In genomic region chrX:8732907-8733306, GRCm38 (mm10) we compare ENCODE assay signal across 9 mouse cellular contexts. TPM values are rescaled to one million over a fixed set of nuclear protein-coding genes. Genes with fewer than 3 reads are reported as not detected.
DNase-seq lines count a peak whose midpoint lies in the region; ATAC-seq and TF ChIP-seq lines count a peak whose summit lies in the region.
"Had no signal": no experiment of that assay in that cellular context is flagged by ENCODE, and none has a peak within 500 bp of the region (broad histone marks: within the 10 kb centered on the region; RNA-seq: fewer than 3 reads in every experiment).

No protein-coding gene starts in this region.

- DNase-seq in kidney, adult 8-10 months = peak; percentile 6 to 41
- peak; percentile 1 for DNase-seq in G1E (ENCODE audit: low spot score)
- DNase-seq in adrenal gland, postnatal 25 days = peak; percentile 1
- DNase-seq in lung, postnatal 0 days (ENCODE audit: low spot score) = peak; percentile 4
- DNase-seq in forebrain, embryonic 11.5 days (ENCODE audit: low spot score) = no peak

- no peak for TF ChIP-seq EP300 in lung, postnatal 0 days (IDR thresholded peaks at IDR 0.05)

- 51% methylated on average over 5 of the region's 5 CpGs for WGBS in kidney, embryonic 15.5 days
- 53% methylated on average over 5 of the region's 5 CpGs for WGBS in lung, postnatal 0 days
- 44% methylated on average over 5 of the region's 5 CpGs for WGBS in forebrain, embryonic 11.5 days

- H3K4me1 ChIP-seq in kidney, embryonic 15.5 days = no peaks in the 10 kb centered on the region
- H3K4me1 ChIP-seq in G1E (ENCODE audit: insufficient read depth, low read depth, low read length) = no peaks in the 10 kb centered on the region
- no peaks in the 10 kb centered on the region for H3K4me1 ChIP-seq in lung, postnatal 0 days (ENCODE audit: insufficient read depth, low read depth, low read length)
- no peaks in the 10 kb centered on the region for H3K4me1 ChIP-seq in forebrain, embryonic 11.5 days (replicated peaks; ENCODE audit: control insufficient read depth, insufficient read depth, low read length)

- no peak for ATAC-seq in kidney, embryonic 15.5 days (replicated peaks; ENCODE audit: low FRiP score)
- no peak for ATAC-seq in G1E (ENCODE audit: extremely low read depth, insufficient number of reproducible peaks, low FRiP score, poor library complexity, severe bottlenecking)
- peak; percentile 80 for ATAC-seq in frontal cortex, adult (ENCODE audit: low TSS enrichment)
- no peak for ATAC-seq in lung, postnatal 0 days
- no peak for ATAC-seq in monocyte, adult 5-6 weeks (replicated peaks; ENCODE audit: insufficient number of reproducible peaks, low FRiP score, low TSS enrichment, poor library complexity, severe bottlenecking)
- no peak for ATAC-seq in forebrain, embryonic 11.5 days (replicated peaks; ENCODE audit: low FRiP score)

- H3K27me3 ChIP-seq in kidney, embryonic 15.5 days = no peaks in the 10 kb centered on the region
- H3K27me3 ChIP-seq in G1E (ENCODE audit: insufficient read depth, low read length) = no peaks in the 10 kb centered on the region
- no peaks in the 10 kb centered on the region for H3K27me3 ChIP-seq in lung, postnatal 0 days (replicated peaks; ENCODE audit: insufficient read depth, low read length)
- H3K27me3 ChIP-seq in forebrain, embryonic 11.5 days (ENCODE audit: control insufficient read depth, insufficient read depth, low read length) = no peaks in the 10 kb centered on the region

- H3K9ac ChIP-seq in kidney, embryonic 15.5 days = no peak overlapping the region
- H3K9ac ChIP-seq in lung, postnatal 0 days (replicated peaks; ENCODE audit: low read depth) = no peak overlapping the region
- no peak overlapping the region for H3K9ac ChIP-seq in forebrain, embryonic 11.5 days (ENCODE audit: low read length)

- H3K9me3 ChIP-seq in kidney, embryonic 15.5 days (replicated peaks) = no peaks in the 10 kb centered on the region
- no peaks in the 10 kb centered on the region for H3K9me3 ChIP-seq in G1E (replicated peaks)
- no peaks in the 10 kb centered on the region for H3K9me3 ChIP-seq in lung, postnatal 0 days (ENCODE audit: low read length)
- H3K9me3 ChIP-seq in forebrain, embryonic 11.5 days (ENCODE audit: control insufficient read depth, low read length) = no peaks in the 10 kb centered on the region

- H3K36me3 ChIP-seq in kidney, embryonic 15.5 days = no peaks in the 10 kb centered on the region
- H3K36me3 ChIP-seq in G1E (replicated peaks) = no peaks in the 10 kb centered on the region
- H3K36me3 ChIP-seq in lung, postnatal 0 days (ENCODE audit: insufficient read depth, low read length) = no peaks in the 10 kb centered on the region
- H3K36me3 ChIP-seq in forebrain, embryonic 11.5 days (ENCODE audit: control insufficient read depth, insufficient read depth, low read length) = no peaks in the 10 kb centered on the region

- no peak overlapping the region for H3K4me3 ChIP-seq in kidney, embryonic 15.5 days (replicated peaks)
- H3K4me3 ChIP-seq in G1E (ENCODE audit: low read depth, low read length) = no peak overlapping the region
- no peak overlapping the region for H3K4me3 ChIP-seq in lung, postnatal 0 days (ENCODE audit: low read depth, low read length)
- no peak overlapping the region for H3K4me3 ChIP-seq in forebrain, embryonic 11.5 days (ENCODE audit: low read depth, low read length)

- peak; percentile 17; the same call in 1 of the 2 replicates for TF ChIP-seq CTCF in G1E (IDR thresholded peaks at IDR 0.05; ENCODE audit: low read depth, low read length)
- peak; percentile 52 for TF ChIP-seq CTCF in lung, postnatal 0 days (IDR thresholded peaks at IDR 0.05)

- no peak overlapping the region for H3K27ac ChIP-seq in kidney, embryonic 15.5 days
- no peak overlapping the region for H3K27ac ChIP-seq in lung, postnatal 0 days (ENCODE audit: low read length)
- H3K27ac ChIP-seq in forebrain, embryonic 11.5 days (ENCODE audit: low read depth, low read length) = no peak overlapping the region

- H3K4me2 ChIP-seq in kidney, embryonic 15.5 days = no peak overlapping the region
- no peak overlapping the region for H3K4me2 ChIP-seq in lung, postnatal 0 days (replicated peaks; ENCODE audit: low read depth, low read length)
- H3K4me2 ChIP-seq in forebrain, embryonic 11.5 days (ENCODE audit: low read depth, low read length, severe bottlenecking) = no peak overlapping the region

RNA-seq across cellular contexts. Expression of gene Ssx9, which starts 15.3 kb away (rescaled TPM):
- polyA plus RNA-seq in kidney, embryonic 15.5 days (2015; fragmentation: Nextera tagmentation; extraction: Ambion mirVana) = not detected in 2 replicates
- total RNA-seq in G1E (2014; fragmentation: Nextera tagmentation) (not detected in 2 replicates), G1E (2017) (not detected in 2 replicates)
- polyA plus RNA-seq in G1E (2012) = not detected in 2 replicates
- total RNA-seq in adrenal gland, postnatal 25 days (2021) = not detected in 2 replicates
- polyA plus RNA-seq in lung, postnatal 0 days (2015; fragmentation: Nextera tagmentation; extraction: Ambion mirVana) = not detected in 2 replicates
- total RNA-seq in monocyte, adult 5-6 weeks (2017) = not detected in 3 replicates
- not detected in 2 replicates for polyA plus RNA-seq in forebrain, embryonic 11.5 days (2014; fragmentation: Nextera tagmentation; extraction: Ambion mirVana)
- polyA plus RNA-seq: liver, embryonic 16.5 days had no signal

RNA-seq across cellular contexts. Expression of gene Ssxb8, which starts 42.3 kb away (rescaled TPM):
- not detected in 2 replicates for polyA plus RNA-seq in kidney, embryonic 15.5 days (2015; fragmentation: Nextera tagmentation; extraction: Ambion mirVana)
- total RNA-seq in G1E (2014; fragmentation: Nextera tagmentation) (3.5 TPM in 1 of 2 replicates, not detected in the other), G1E (2017) (not detected in 2 replicates)
- not detected in 2 replicates for polyA plus RNA-seq in G1E (2012)
- total RNA-seq in adrenal gland, postnatal 25 days (2021) = not detected in 2 replicates
- not detected in 2 replicates for polyA plus RNA-seq in lung, postnatal 0 days (2015; fragmentation: Nextera tagmentation; extraction: Ambion mirVana)
- total RNA-seq in monocyte, adult 5-6 weeks (2017) = not detected in 3 replicates
- not detected in 2 replicates for polyA plus RNA-seq in forebrain, embryonic 11.5 days (2014; fragmentation: Nextera tagmentation; extraction: Ambion mirVana)
- polyA plus RNA-seq: liver, embryonic 16.5 days had no signal
